Comparison of ENCODE assay signal across 10 mouse cellular contexts in genomic region chr16:57485265-57485664, GRCm38 (mm10).
DNase-seq lines count a peak whose midpoint lies in the region.
"Had no signal": no experiment of that assay in that cellular context is flagged by ENCODE, and none has a peak within 500 bp of the region (broad histone marks: within the 10 kb centered on the region; RNA-seq: fewer than 3 reads in every experiment).

No protein-coding gene starts in this region.

- peak; percentile 17 for DNase-seq in kidney, adult 9 months
- DNase-seq in kidney, adult 11 months = no peak
- peak; percentile 27 for DNase-seq in brain, adult 2 months (ENCODE audit: low read depth, low spot score)
- DNase-seq in heart, adult 9 months (ENCODE audit: low spot score in 2 of 2) = peak; percentile 53 to 69
- DNase-seq in kidney, postnatal 36 days = peak; percentile 23 to 33
- no peak for DNase-seq in thymus, postnatal 14 days
- DNase-seq in gastrocnemius, postnatal 10 days = no peak
- DNase-seq: cerebellum, adult 9-10 months; right cerebral cortex, postnatal 4 days; thymus, postnatal 4 days had no signal

Comparison
In these comparisons a context has a peak if more than half of its experiments do, and no peak if none do; other contexts are left out.
1. DNase-seq: peak in kidney, adult 9 months (single experiment), brain, adult 2 months (single experiment), heart, adult 9 months (2 of 2) and kidney, postnatal 36 days (2 of 2); none in kidney, adult 11 months (single experiment), thymus, postnatal 14 days (single experiment) and gastrocnemius, postnatal 10 days (single experiment).